Mouse (Mus musculus) midbrain, embryonic 11.5 days (tissue): ENCODE measurements at regions not wholly inside any gene's neighbourhood (a gene's known extent, or its start where the extent isn't known, plus 50 kb on each side); places are given as distances from the start of the nearest gene placed in this dataset.

ENCODE experiments used
- ATAC-seq: fragments of 200-750 bp; cut with Nextera tagmentation; 2 replicates; pipeline ENCODE4 v1.8.0; 2017; ENCODE audit warnings: moderate TSS enrichment, moderate library complexity; ENCODE audit not compliant: low FRiP score
- DNase-seq: peaks from one replicate; pipeline ENCODE4 v3.0.0; 2015; ENCODE audit warnings: low spot score; ENCODE audit errors: missing footprints
- H3K27ac ChIP-seq: fragments of 300-500 bp; sonication (generic); 2 replicates; pipeline ENCODE4 v1.5.1; 2014; ENCODE audit warnings: low read depth, low read length
- H3K27me3 ChIP-seq: fragments of 300-500 bp; sonication (generic); 2 replicates; pipeline ENCODE4 v1.6.1; 2014; ENCODE audit warnings: mild to moderate bottlenecking, low read length, moderate library complexity, mixed read lengths; ENCODE audit not compliant: control insufficient read depth, insufficient read depth
- H3K36me3 ChIP-seq: fragments of 300-500 bp; sonication (generic); 2 replicates; pipeline ENCODE4 v1.6.1; 2014; ENCODE audit warnings: mild to moderate bottlenecking, low read length, moderate library complexity, mixed read lengths; ENCODE audit not compliant: control insufficient read depth, insufficient read depth
- H3K4me1 ChIP-seq: fragments of 300-500 bp; sonication (generic); 2 replicates; pipeline ENCODE4 v1.6.1; 2014; ENCODE audit warnings: low read length; ENCODE audit not compliant: control insufficient read depth, insufficient read depth
- H3K4me2 ChIP-seq: fragments of 300-500 bp; sonication (generic); 2 replicates; pipeline ENCODE4 v1.6.1; 2014; ENCODE audit warnings: mild to moderate bottlenecking, moderate library complexity
- H3K4me3 ChIP-seq: fragments of 300-500 bp; sonication (generic); 2 replicates; pipeline ENCODE4 v1.5.1; 2014; ENCODE audit warnings: low read depth, low read length
- H3K9ac ChIP-seq: fragments of 300-500 bp; sonication (generic); 2 replicates; pipeline ENCODE4 v1.6.1; 2014; ENCODE audit warnings: low read length
- H3K9me3 ChIP-seq: fragments of 300-500 bp; sonication (generic); 2 replicates; pipeline ENCODE4 v1.6.1; 2016; ENCODE audit warnings: low read length; ENCODE audit not compliant: control insufficient read depth
- WGBS: fragments of 180-500 bp; shearing (Covaris S2); extraction: QIAGEN DNeasy Blood & Tissue Kit; methylation state at CpG from one replicate; pipeline ENCODE4 v1.1.7; 2014; 5-methylcytosine and 5-hydroxymethylcytosine counted together

DNA sequence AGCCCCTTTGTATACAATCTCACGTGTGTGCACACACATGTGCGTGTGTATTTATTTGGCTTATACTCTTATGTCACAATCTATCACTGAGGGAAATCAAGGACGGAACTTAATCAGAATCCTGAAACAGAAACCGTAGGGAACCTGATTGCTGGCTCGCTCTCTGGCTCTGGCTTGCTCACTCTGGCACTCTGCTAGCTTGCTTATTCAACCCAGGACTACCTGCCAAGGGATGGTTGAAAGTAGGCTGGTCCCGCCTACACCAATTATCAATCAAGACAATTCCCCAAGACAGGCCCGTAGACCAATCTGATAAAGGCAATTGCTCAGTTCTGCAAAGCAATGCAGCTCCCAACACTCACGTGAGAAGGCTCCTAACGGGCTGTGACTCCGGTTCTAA lies 224.0 kb downstream of the Sipa1l2 start:
- ATAC-seq: no peak
- Histone ChIP-seq H3K4me3 (no peak overlapping the region), H3K4me1 (peaks cover 6% of the 10 kb centered on the region), H3K27ac (no peak overlapping the region), H3K9ac (no peak overlapping the region), H3K36me3 (no peaks in the 10 kb centered on the region), H3K27me3 (no peaks in the 10 kb centered on the region; the same call in 1 of the 2 replicates), H3K4me2 (no peak overlapping the region), H3K9me3 (no peaks in the 10 kb centered on the region)
- WGBS: 93% methylated on average over 10 of the region's 10 CpGs
- DNase-seq: no peak

DNA sequence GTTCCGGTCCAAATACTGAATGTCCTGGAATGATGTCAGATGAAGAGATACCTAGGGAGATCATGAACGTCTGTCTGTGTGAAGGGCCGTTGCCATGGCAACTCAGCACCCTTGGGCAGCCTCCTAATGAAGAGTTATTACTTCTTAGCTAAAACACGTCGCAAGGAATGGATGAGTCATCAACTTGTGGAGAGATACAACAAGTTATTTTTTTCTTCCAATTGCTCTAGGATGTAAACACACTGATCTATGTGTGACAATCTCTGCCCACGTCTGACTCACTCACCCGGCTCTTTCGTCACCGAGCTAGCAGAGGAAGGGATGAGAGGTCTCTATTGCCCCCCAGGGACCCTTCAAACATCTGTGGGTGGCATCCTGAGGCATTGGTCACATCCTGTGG lies 225.7 kb downstream of the Sipa1l2 start:
- Histone ChIP-seq H3K9ac (no peak overlapping the region), H3K27ac (no peak overlapping the region), H3K4me1 (no peaks in the 10 kb centered on the region; the same call in 1 of the 2 replicates), H3K4me2 (no peak overlapping the region), H3K36me3 (no peaks in the 10 kb centered on the region), H3K9me3 (no peaks in the 10 kb centered on the region), H3K4me3 (no peak overlapping the region), H3K27me3 (peaks cover 4% of the 10 kb centered on the region)
- DNase-seq: no peak
- ATAC-seq: no peak
- WGBS: 70% methylated on average over 9 of the region's 9 CpGs

DNA sequence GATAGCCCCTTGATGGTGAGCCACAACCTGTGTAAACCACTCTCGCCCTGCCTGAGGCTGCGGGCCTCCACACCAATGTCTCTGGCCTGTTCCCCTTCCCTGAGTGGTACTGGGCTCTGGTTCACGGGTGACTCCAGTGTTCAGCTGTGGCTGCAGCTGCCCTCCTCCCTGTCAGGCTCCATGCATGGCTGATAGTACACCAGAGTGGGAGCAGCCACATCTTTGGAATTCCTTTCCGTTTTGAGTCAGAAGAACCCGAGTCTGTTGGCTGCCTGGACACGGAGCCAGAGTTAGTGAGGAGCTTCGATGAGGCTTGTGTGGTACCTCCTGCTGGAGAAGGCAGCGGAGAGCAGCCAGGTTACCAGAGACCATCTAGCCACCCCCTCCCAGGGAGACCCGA lies 227.1 kb downstream of the Sipa1l2 start:
- Histone ChIP-seq H3K36me3 (no peaks in the 10 kb centered on the region), H3K9ac (no peak overlapping the region), H3K27ac (no peak overlapping the region), H3K4me3 (no peak overlapping the region), H3K27me3 (peaks cover 14% of the 10 kb centered on the region), H3K9me3 (no peaks in the 10 kb centered on the region), H3K4me2 (no peak overlapping the region), H3K4me1 (no peaks in the 10 kb centered on the region)
- ATAC-seq (no peak), DNase-seq (no peak)
- WGBS: 78% methylated on average over 9 of the region's 9 CpGs

DNA sequence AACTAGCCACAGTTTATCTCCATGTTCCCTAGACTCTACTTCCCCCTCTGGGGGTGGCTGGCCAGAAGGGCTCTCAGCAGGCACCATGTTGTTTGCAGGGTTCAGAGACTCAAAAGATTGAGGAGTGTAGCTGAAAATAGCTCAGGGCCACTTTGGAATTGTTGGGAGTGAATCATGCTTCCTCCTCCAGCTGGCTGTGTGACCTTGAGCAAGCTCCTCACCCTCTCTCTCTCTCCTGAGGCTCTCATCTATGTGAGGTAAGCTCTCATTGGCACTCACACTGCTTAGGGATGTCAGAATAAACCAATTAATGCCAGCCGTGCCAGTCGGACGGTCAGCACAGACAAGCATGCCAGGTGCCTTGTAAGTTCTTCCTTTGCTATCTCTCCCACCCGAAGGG lies 228.0 kb downstream of the Sipa1l2 start:
- ATAC-seq: no peak

DNA sequence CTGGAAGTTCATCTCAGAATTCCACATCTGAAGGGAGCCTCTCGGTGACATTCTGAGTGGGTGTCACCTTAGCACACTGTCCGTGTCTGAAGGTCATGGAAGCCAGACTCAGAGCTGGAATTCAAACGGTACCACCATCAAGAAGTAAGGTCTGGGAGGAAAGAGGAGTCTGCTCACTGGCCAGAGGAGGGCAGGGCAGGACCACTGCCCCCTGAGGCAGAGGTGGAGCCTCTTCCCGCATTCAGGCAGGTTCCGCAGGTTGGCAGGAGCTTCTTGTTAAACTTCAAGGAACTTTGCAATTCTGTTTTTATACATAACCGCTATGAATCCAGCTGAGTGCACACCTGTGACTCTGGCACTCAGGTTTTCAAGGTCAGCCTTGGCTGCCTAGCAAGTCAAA lies 231.4 kb downstream of the Sipa1l2 start:
- H3K36me3 ChIP-seq: no peaks in the 10 kb centered on the region
- no peak overlapping the region for H3K4me2 ChIP-seq
- no peak for DNase-seq
- no peak overlapping the region for H3K9ac ChIP-seq
- peaks cover 15% of the 10 kb centered on the region for H3K27me3 ChIP-seq
- no peak for ATAC-seq
- H3K9me3 ChIP-seq: no peaks in the 10 kb centered on the region
- WGBS: 47% methylated on average over 6 of the region's 6 CpGs
- H3K4me3 ChIP-seq: no peak overlapping the region
- peaks cover 16% of the 10 kb centered on the region for H3K4me1 ChIP-seq
- H3K27ac ChIP-seq: no peak overlapping the region

More for the DNA sequence above, 228.0 kb downstream of the Sipa1l2 start:
- peaks cover 14% of the 10 kb centered on the region for H3K27me3 ChIP-seq
- H3K36me3 ChIP-seq: no peaks in the 10 kb centered on the region
- H3K4me3 ChIP-seq: no peak overlapping the region
- H3K9ac ChIP-seq: no peak overlapping the region
- WGBS: 85% methylated on average over 4 of the region's 4 CpGs
- DNase-seq: no peak
- no peaks in the 10 kb centered on the region for H3K9me3 ChIP-seq
- no peak overlapping the region for H3K4me2 ChIP-seq
- peaks cover 4% of the 10 kb centered on the region; the same call in 1 of the 2 replicates for H3K4me1 ChIP-seq
- no peak overlapping the region for H3K27ac ChIP-seq

DNA sequence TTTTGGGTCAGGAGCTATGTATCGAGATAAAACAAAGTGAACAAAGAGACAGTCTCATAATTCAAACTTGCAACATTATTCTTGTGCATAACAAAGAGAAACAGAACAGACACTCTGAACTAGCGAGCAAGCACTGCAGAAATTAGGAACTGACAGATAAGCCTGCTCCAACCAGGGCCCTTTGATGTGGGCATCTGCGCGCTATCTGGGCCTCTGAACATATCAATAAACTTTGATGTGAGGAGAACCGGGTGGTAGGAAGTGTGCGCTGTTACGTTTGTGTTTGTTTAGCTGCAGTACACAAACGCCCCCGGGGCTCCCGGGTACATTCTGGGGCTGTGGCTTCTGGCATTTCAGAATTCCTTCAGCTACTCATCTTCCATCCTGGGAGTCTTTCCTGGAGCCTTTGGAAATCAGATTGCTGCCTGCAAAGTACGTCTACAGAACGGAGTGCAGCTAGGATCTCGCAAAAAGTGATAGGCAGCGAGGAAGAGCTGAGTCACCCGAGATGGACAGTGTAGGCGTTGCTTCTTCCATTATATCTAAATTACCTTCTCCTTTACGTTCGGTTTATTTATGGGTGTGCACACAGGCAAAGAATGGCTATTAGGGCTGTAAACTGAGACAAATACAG lies 232.0 kb downstream of the Sipa1l2 start:
- no peak for ATAC-seq
- H3K9ac ChIP-seq: no peak overlapping the region
- peaks cover 17% of the 10 kb centered on the region for H3K27me3 ChIP-seq
- H3K4me3 ChIP-seq: no peak overlapping the region
- H3K36me3 ChIP-seq: no peaks in the 10 kb centered on the region
- no peak overlapping the region for H3K4me2 ChIP-seq
- WGBS: 75% methylated on average over 18 of the region's 18 CpGs
- no peaks in the 10 kb centered on the region for H3K9me3 ChIP-seq
- DNase-seq: no peak
- H3K27ac ChIP-seq: no peak overlapping the region
- H3K4me1 ChIP-seq: peaks cover 16% of the 10 kb centered on the region

DNA sequence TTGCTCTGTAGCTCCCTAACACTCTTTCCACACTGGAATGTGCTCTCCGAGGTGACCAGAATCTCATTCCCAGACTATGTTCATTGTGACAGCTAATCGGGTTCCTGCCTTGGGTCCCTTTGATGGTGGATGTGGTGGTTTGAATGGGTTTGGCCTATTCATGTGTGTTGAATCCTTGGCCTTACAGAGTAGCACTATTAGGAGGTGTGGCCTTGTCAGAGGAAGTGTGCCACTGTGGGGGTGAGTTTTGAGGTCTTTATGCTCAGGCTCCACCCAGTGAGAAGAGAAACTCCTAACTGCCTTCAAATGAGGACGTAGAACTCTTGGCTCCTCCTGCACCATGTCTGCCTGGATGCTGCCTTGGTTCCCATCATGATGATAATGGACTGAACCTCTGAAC lies 232.8 kb downstream of the Sipa1l2 start:
- 18% methylated on average over 3 of the region's 3 CpGs for WGBS
- Histone ChIP-seq H3K36me3 (no peaks in the 10 kb centered on the region), H3K27ac (no peak overlapping the region), H3K4me3 (no peak overlapping the region), H3K27me3 (peaks cover 17% of the 10 kb centered on the region), H3K9ac (no peak overlapping the region), H3K9me3 (no peaks in the 10 kb centered on the region), H3K4me1 (peaks cover 16% of the 10 kb centered on the region), H3K4me2 (no peak overlapping the region; the same call in 1 of the 2 replicates)
- DNase-seq (no peak), ATAC-seq (peak; percentile 51)

DNA sequence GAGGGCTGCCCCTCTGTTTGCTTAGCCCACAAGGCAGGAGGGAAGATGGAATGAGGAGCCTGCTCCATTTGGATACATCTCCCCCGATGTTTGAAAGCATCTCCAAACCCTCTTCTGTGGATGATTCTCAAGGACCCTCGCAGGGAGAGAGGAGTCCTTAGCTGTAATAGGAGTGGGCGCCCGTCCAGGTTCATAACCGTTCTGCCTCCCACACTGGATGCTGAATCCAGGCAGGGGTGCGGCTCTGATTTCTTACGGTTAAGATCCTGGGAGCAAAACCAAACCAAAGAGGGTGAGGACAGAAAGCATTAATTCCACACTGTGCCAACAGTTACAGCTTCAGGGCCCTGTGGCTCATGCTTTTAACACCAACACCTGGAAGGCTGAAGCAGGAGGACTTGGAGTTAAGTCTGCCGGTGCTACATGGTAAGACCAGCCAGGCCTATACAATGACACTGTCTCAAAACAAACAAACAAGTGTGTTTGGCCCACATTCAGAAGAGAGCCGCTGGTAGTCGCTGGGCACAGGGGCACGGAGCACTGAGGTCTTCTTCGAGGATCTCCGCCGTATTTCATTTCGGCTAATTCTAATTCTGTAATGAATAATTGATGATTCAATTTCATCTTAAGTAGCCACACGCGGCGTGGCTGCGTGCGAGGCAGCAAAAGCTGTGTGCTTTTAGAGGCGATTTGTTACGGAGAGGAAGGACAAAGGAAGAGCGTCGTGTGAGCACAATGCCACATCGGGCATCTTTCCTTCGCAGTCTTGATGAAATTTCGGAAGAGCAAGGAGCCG lies 233.8 kb downstream of the Sipa1l2 start:
- peak; percentile 60 for ATAC-seq
- DNase-seq: peak; percentile 97
- no peak overlapping the region for H3K27ac ChIP-seq

DNA sequence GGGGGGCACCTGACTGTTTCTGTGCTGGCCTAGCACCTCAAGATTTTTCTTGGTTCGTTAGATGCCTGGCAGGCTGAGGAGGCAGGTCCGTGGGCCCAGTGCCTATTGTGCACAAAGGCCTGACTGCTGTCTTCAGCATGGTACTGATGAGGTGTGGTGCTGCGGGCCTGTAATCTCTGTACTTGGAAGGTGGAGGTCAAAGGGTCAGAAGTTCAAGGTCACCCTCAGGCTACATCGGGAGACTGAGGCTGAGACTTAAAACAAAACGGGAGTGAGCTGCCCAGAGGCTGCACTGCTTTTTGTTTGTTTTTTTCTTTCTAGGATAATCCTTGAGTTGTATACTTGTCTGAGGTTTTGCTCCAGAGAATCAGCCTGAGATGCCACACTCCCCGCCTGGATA lies 234.4 kb downstream of the Sipa1l2 start:
- WGBS: 43% methylated on average over 6 of the region's 6 CpGs
- Histone ChIP-seq H3K9ac (no peak overlapping the region), H3K4me1 (peaks cover 18% of the 10 kb centered on the region), H3K27me3 (peaks cover 16% of the 10 kb centered on the region), H3K36me3 (no peaks in the 10 kb centered on the region), H3K4me3 (no peak overlapping the region), H3K9me3 (no peaks in the 10 kb centered on the region), H3K27ac (no peak overlapping the region), H3K4me2 (no peak overlapping the region)
- DNase-seq: no peak
- no peak; the same call in 1 of the 2 replicates for ATAC-seq

More for the DNA sequence above, 233.8 kb downstream of the Sipa1l2 start:
- Histone ChIP-seq H3K9me3 (no peaks in the 10 kb centered on the region), H3K4me3 (no peak overlapping the region), H3K4me2 (peak overlapping the region; percentile 2; the same call in 1 of the 2 replicates), H3K36me3 (no peaks in the 10 kb centered on the region), H3K27me3 (peaks cover 17% of the 10 kb centered on the region), H3K4me1 (peaks cover 16% of the 10 kb centered on the region), H3K9ac (peak overlapping the region; percentile 6; the same call in 1 of the 2 replicates)
- 32% methylated on average over 28 of the region's 28 CpGs for WGBS
